Mouse (Mus musculus) hindbrain, embryonic 13.5 days (tissue): ENCODE measurements around the gene Gmcl1. TPM values are rescaled to one million over a fixed set of nuclear protein-coding genes. Genes with fewer than 3 reads are reported as not detected.

Source experiments
- ATAC-seq: fragments of 200-750 bp; cut with Nextera tagmentation; 2 replicates; pipeline ENCODE4 v1.8.0; 2017; ENCODE audit warnings: moderate TSS enrichment; ENCODE audit not compliant: low FRiP score
- H3K27ac ChIP-seq: fragments of 300-500 bp; sonication (generic); 2 replicates; pipeline ENCODE4 v1.5.1; 2015; ENCODE audit warnings: inconsistent platforms, mild to moderate bottlenecking, moderate library complexity
- H3K27me3 ChIP-seq: fragments of 300-500 bp; sonication (generic); 2 replicates; pipeline ENCODE4 v1.6.1; 2015; ENCODE audit warnings: mild to moderate bottlenecking, inconsistent platforms
- H3K36me3 ChIP-seq: fragments of 300-500 bp; sonication (generic); 2 replicates; pipeline ENCODE4 v1.6.1; 2015; ENCODE audit warnings: mild to moderate bottlenecking, inconsistent platforms
- H3K4me1 ChIP-seq: fragments of 300-500 bp; sonication (generic); replicated peaks from 2 replicates; pipeline ENCODE4 v1.6.1; 2015; ENCODE audit warnings: inconsistent platforms
- H3K4me2 ChIP-seq: fragments of 300-500 bp; sonication (generic); 2 replicates; pipeline ENCODE4 v1.6.1; 2015; ENCODE audit warnings: inconsistent platforms, mild to moderate bottlenecking, moderate library complexity
- H3K4me3 ChIP-seq: fragments of 300-500 bp; sonication (generic); 2 replicates; pipeline ENCODE4 v1.5.1; 2015; ENCODE audit warnings: mild to moderate bottlenecking, inconsistent platforms
- H3K9ac ChIP-seq: fragments of 300-500 bp; sonication (generic); 2 replicates; pipeline ENCODE4 v1.6.1; 2015; ENCODE audit warnings: mild to moderate bottlenecking, inconsistent platforms
- H3K9me3 ChIP-seq: fragments of 300-500 bp; sonication (generic); 2 replicates; pipeline ENCODE4 v1.6.1; 2016; ENCODE audit warnings: inconsistent platforms
- WGBS: fragments of 180-500 bp; shearing (Covaris S2); methylation state at CpG from one replicate; pipeline ENCODE4 v1.1.7; 2015; 5-methylcytosine and 5-hydroxymethylcytosine counted together
- polyA plus RNA-seq: library from polyadenylated mRNA; unstranded; fragments of >200 nt; fragmentation: Nextera tagmentation; extraction: Ambion mirVana; gene quantifications from 2 replicates; pipeline ENCODE4 v1.2.1, GENCODE M21; 2015

Gene Gmcl1
- polyA plus RNA-seq, 1 experiment from 2014 or later = 44.2 TPM

GRCm38 (mm10) chr6:86670873-86671272 lies 62.3 kb downstream of the Gmcl1 start:
- Histone ChIP-seq H3K4me1 (peaks cover 33% of the 10 kb centered on the region), H3K9ac (no peak overlapping the region), H3K27me3 (no peaks in the 10 kb centered on the region), H3K4me3 (no peak overlapping the region), H3K27ac (0 out of 2 replicates have a peak overlapping the region, but pooled peaks have one; percentile 20), H3K9me3 (no peaks in the 10 kb centered on the region), H3K36me3 (peaks cover 40% of the 10 kb centered on the region), H3K4me2 (no peak overlapping the region)
- ATAC-seq = no peak
- 13% methylated on average over 2 of the region's 2 CpGs for WGBS

GRCm38 (mm10) chr6:86669240-86669727 lies 63.9 kb downstream of the Gmcl1 start:
- WGBS = under 1% methylated on average over 31 of the region's 37 CpGs
- H3K9ac ChIP-seq = peak overlapping the region; percentile 66
- H3K4me3 ChIP-seq = peak overlapping the region; percentile 90
- peaks cover 42% of the 10 kb centered on the region for H3K36me3 ChIP-seq
- H3K4me2 ChIP-seq = peak overlapping the region; percentile 82
- no peaks in the 10 kb centered on the region for H3K9me3 ChIP-seq
- ATAC-seq = peak; percentile 100
- no peaks in the 10 kb centered on the region for H3K27me3 ChIP-seq
- H3K27ac ChIP-seq = peak overlapping the region; percentile 79
- H3K4me1 ChIP-seq = peaks cover 35% of the 10 kb centered on the region

GRCm38 (mm10) chr6:86668580-86669239 lies 64.5 kb downstream of the Gmcl1 start, which contains the start of gene Mxd1:
Gene Mxd1 (minus strand): TSS chr6:86669161.
- Histone ChIP-seq H3K9ac (peak within 1 kb of the TSS; percentile 95), H3K27ac (peak within 1 kb of the TSS; percentile 79), H3K4me3 (peak within 1 kb of the TSS; percentile 90), H3K4me1 (peaks cover 35% of the 10 kb centered on the region), H3K27me3 (no peaks in the 10 kb centered on the region), H3K4me2 (peak within 1 kb of the TSS; percentile 90), H3K9me3 (no peaks in the 10 kb centered on the region), H3K36me3 (peaks cover 45% of the 10 kb centered on the region)
- 1% methylated on average over 51 of the region's 76 CpGs for WGBS
- ATAC-seq = no peak; the same call in 1 of the 2 replicates

- no peaks in the 10 kb centered on the region for H3K9me3 ChIP-seq
- no peaks in the 10 kb centered on the region for H3K27me3 ChIP-seq
- peaks cover 35% of the 10 kb centered on the region for H3K4me1 ChIP-seq
- no peak for ATAC-seq
- no peak overlapping the region for H3K27ac ChIP-seq
- peak overlapping the region; percentile 90; the same call in 1 of the 2 replicates for H3K4me3 ChIP-seq
- peaks cover 43% of the 10 kb centered on the region for H3K36me3 ChIP-seq
- peak overlapping the region; percentile 95; the same call in 1 of the 2 replicates for H3K9ac ChIP-seq
- H3K4me2 ChIP-seq = peak overlapping the region; percentile 90
- 94% methylated on average over 10 of the region's 10 CpGs for WGBS
These were observed 66.1 kb downstream of the Gmcl1 start for GRCm38 (mm10) chr6:86667061-86667460.

GRCm38 (mm10) chr6:86665560-86666307 lies 67.4 kb downstream of the Gmcl1 start:
- Histone ChIP-seq H3K27ac (no peak overlapping the region), H3K4me2 (no peak overlapping the region), H3K4me1 (peaks cover 35% of the 10 kb centered on the region), H3K27me3 (no peaks in the 10 kb centered on the region), H3K9me3 (no peaks in the 10 kb centered on the region), H3K4me3 (no peak overlapping the region), H3K9ac (peak overlapping the region; percentile 39; the same call in 1 of the 2 replicates), H3K36me3 (peaks cover 53% of the 10 kb centered on the region)
- ATAC-seq = no peak
- WGBS = 89% methylated on average over 17 of the region's 17 CpGs

- 89% methylated on average over 5 of the region's 5 CpGs for WGBS
- peaks cover 60% of the 10 kb centered on the region for H3K36me3 ChIP-seq
- no peak overlapping the region for H3K4me3 ChIP-seq
- H3K27ac ChIP-seq = no peak overlapping the region
- H3K9ac ChIP-seq = no peak overlapping the region
- no peak overlapping the region for H3K4me2 ChIP-seq
- ATAC-seq = no peak
- peaks cover 33% of the 10 kb centered on the region for H3K4me1 ChIP-seq
- no peaks in the 10 kb centered on the region for H3K9me3 ChIP-seq
- no peaks in the 10 kb centered on the region for H3K27me3 ChIP-seq
These were observed 68.1 kb downstream of the Gmcl1 start for GRCm38 (mm10) chr6:86665076-86665475.

GRCm38 (mm10) chr6:86660161-86660877 lies 72.9 kb downstream of the Gmcl1 start:
- no peak for ATAC-seq
- Histone ChIP-seq H3K4me2 (no peak overlapping the region), H3K27me3 (no peaks in the 10 kb centered on the region), H3K9ac (no peak overlapping the region), H3K9me3 (no peaks in the 10 kb centered on the region), H3K4me3 (no peak overlapping the region), H3K27ac (no peak overlapping the region), H3K36me3 (peaks cover 88% of the 10 kb centered on the region), H3K4me1 (no peaks in the 10 kb centered on the region; the same call in 1 of the 2 replicates)
- 79% methylated on average over 9 of the region's 9 CpGs for WGBS

- H3K4me1 ChIP-seq = no peaks in the 10 kb centered on the region
- WGBS = 91% methylated on average over 3 of the region's 3 CpGs
- H3K27ac ChIP-seq = no peak overlapping the region
- no peaks in the 10 kb centered on the region for H3K9me3 ChIP-seq
- H3K36me3 ChIP-seq = peaks cover 89% of the 10 kb centered on the region
- no peak for ATAC-seq
- H3K4me2 ChIP-seq = no peak overlapping the region
- no peak overlapping the region for H3K9ac ChIP-seq
- H3K4me3 ChIP-seq = no peak overlapping the region
- H3K27me3 ChIP-seq = no peaks in the 10 kb centered on the region
These were observed 74.7 kb downstream of the Gmcl1 start for GRCm38 (mm10) chr6:86658501-86658900.

- Histone ChIP-seq H3K36me3 (peaks cover 89% of the 10 kb centered on the region), H3K4me2 (no peak overlapping the region), H3K4me3 (no peak overlapping the region), H3K27me3 (no peaks in the 10 kb centered on the region), H3K9ac (no peak overlapping the region), H3K4me1 (no peaks in the 10 kb centered on the region), H3K9me3 (no peaks in the 10 kb centered on the region), H3K27ac (no peak overlapping the region)
- ATAC-seq = no peak
- 82% methylated on average over 9 of the region's 9 CpGs for WGBS
These were observed 78.8 kb downstream of the Gmcl1 start for GRCm38 (mm10) chr6:86654270-86654916.

- 91% methylated on average over 6 of the region's 6 CpGs for WGBS
- H3K4me3 ChIP-seq = no peak overlapping the region
- H3K4me2 ChIP-seq = no peak overlapping the region
- H3K36me3 ChIP-seq = peaks cover 89% of the 10 kb centered on the region
- no peaks in the 10 kb centered on the region for H3K27me3 ChIP-seq
- no peak overlapping the region for H3K27ac ChIP-seq
- H3K4me1 ChIP-seq = no peaks in the 10 kb centered on the region
- no peak overlapping the region for H3K9ac ChIP-seq
- H3K9me3 ChIP-seq = no peaks in the 10 kb centered on the region
- no peak for ATAC-seq
These were observed 80.2 kb downstream of the Gmcl1 start for GRCm38 (mm10) chr6:86653026-86653425.

- 85% methylated on average over 7 of the region's 7 CpGs for whole genome bisulfite sequencing
- Histone ChIP-seq H3K4me3 (no peak overlapping the region), H3K36me3 (peaks cover 32% of the 10 kb centered on the region), H3K27me3 (no peaks in the 10 kb centered on the region), H3K4me2 (no peak overlapping the region), H3K27ac (no peak overlapping the region), H3K9me3 (no peaks in the 10 kb centered on the region), H3K9ac (no peak overlapping the region), H3K4me1 (no peaks in the 10 kb centered on the region)
- no peak for ATAC-seq
These were observed 87.0 kb downstream of the Gmcl1 start for GRCm38 (mm10) chr6:86646143-86646542.
